Mouse (Mus musculus) forelimb bud, embryonic 11.5 days (tissue): ENCODE data around the gene Hoxa5.

Experiments used
- DNase-seq: peaks from one replicate; pipeline ENCODE4 v3.0.0-alpha.2; 2012; ENCODE audit warnings: low read depth, low spot score

Gene Hoxa5

DNA sequence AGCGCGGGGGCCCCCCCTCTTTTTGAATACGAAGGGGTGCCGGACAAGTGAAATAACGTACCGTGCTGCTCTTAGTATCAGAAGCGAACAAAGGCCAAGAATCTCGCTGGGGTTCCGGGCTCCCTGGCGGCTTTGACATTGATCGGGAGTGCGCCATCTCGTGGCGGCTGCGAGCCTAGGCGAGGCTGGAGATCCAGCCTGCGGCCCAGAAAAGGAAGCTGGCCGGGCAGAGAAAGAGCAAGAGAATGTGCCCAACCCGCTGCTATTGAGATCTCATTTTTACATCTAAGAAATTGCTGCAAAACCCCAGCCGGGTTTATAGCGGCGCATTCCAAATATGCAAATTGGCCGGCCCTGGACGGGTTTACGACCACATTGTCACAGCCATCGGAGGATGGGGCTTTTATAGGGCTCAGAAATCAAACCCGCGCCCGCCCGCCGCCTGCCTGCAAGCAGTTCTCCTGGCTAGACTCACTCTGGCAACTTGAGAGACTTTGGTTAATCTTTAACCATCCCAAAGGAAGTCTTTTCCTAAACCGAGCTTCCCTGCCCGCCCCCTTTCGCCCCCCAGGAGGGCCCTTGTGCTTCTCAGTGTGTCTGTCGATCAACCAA, 36.1 kb upstream of the Hoxa5 start, which contains the start of gene Hoxa10:
TSS of gene Hoxa10 (minus strand) at position 466 of the 612 bp plus-strand sequence.
- peak; percentile 95 for DNase-seq

- no peak for DNase-seq
These were observed 35.4 kb upstream of the Hoxa5 start for GRCm38 (mm10) chr6:52239625-52240388.

DNA sequence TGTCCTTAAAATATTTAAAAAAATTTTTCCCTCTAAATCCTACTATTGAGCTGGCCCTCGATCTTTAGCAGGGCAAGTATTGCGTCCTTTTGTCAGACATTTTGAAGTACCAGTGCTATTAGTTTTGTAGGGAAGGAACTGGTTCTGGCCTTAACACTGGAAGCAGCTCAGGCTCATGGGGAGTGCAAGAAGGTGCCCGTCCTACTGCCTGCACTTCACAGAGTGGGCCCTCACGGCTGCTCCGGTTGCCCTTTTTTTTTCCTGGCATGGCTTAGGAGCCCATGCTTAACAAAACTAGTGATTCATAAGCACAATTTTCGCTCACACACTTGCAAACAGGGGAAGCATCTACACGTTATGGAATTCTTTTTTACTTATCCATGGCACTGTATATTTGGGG, 34.6 kb upstream of the Hoxa5 start:
- no peak for DNase-seq

DNA sequence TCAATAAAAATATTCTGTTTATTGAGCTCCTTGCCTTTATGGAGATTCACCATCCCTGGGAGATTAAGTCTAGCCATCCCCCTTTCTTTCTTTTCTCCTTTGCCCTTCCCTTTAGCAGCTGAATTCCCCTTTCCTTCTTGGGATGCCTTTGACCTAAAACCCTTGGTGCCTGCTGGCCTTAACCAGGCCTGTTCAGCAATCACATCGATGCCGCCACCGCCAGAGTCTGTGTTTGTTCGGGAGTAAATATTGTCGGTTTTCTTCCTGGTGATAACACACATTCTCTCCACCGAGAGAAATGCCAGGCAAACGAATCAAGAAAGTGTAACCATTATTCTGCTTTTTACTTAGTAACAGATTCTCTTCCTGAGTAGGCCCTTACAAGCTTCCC, 33.8 kb upstream of the Hoxa5 start:
- DNase-seq, result no peak

DNA sequence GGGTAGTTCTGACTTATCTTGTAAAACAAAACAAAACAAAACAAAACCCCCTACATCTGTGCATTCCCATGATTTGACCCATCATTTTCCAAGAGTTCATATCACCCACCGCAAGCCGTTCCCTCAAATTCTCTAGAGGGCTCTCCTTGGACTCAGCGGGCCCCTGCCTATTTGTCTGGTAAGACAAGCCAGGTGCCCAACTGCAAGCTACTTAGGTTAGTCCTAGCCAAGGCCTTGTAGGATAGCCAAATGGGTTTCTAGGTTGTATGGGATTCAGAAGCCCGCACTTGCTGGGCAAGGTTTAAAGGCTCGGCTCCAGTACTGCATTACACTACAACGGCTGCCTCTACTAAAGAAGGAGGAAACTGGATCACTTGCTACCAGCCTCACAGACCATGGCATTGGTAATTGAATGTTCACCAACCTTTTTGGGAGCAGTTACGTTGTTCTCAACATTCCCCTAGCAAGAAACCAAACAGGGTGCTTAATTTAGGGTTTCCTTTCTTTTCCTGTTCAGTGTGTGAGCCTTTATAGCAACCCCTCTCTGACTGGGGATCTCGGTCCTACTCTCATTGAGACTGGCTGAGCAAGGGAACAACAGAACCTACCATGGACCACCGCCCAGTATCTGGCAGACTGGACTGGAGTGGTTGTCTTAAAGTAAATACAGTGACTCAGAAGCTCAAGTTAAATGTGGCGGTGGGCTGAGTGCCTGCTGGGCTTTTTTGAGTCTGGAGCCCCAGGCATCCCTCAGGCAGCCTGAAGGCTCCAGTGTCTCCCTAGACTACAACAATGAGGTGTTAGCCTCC, 33.2 kb upstream of the Hoxa5 start:
- DNase-seq, result no peak

DNA sequence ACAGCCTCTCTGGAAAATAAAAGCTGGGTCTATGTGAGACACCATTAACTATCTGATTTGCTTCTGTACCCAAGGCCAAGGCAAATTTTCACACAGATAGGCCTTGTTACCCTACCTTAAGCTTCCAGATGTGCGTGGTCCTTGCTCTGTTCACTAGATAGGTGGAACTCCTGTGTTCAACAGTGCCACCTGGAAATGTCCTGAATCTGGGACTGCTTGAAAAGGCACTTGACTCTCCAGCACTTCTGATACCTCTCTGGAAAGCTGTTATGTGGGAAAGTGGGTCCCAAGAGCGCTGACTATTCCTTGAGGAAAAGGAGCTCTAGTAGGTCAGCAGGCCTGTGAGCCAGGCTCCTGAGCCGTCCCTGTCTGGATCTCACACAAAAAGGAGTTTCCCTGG, 32.4 kb upstream of the Hoxa5 start:
- DNase-seq, result no peak

DNA sequence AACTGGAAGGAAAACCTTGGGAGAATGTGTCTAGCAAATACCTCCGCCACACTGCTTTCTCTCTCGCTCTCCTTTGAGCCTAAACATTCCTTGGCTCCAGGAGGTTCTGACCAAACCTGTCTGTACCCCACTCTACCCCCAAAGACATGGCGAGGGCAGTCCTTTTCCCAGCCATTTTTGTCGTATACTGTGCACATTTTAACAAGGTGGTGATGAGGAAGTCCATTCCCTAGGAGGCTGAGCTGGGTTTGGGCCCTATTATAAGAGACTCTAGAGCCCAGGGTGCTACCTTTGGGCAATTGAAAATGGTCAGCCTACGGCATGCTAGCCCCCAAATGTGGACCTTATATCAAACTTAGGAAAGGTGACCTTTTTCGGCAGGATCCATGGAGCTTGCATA, 31.5 kb upstream of the Hoxa5 start:
- DNase-seq, result no peak

GRCm38 (mm10) chr6:52235267-52235666, 30.9 kb upstream of the Hoxa5 start:
- no peak for DNase-seq

GRCm38 (mm10) chr6:52234428-52235140, 30.2 kb upstream of the Hoxa5 start:
- peak; percentile 86 for DNase-seq

DNA sequence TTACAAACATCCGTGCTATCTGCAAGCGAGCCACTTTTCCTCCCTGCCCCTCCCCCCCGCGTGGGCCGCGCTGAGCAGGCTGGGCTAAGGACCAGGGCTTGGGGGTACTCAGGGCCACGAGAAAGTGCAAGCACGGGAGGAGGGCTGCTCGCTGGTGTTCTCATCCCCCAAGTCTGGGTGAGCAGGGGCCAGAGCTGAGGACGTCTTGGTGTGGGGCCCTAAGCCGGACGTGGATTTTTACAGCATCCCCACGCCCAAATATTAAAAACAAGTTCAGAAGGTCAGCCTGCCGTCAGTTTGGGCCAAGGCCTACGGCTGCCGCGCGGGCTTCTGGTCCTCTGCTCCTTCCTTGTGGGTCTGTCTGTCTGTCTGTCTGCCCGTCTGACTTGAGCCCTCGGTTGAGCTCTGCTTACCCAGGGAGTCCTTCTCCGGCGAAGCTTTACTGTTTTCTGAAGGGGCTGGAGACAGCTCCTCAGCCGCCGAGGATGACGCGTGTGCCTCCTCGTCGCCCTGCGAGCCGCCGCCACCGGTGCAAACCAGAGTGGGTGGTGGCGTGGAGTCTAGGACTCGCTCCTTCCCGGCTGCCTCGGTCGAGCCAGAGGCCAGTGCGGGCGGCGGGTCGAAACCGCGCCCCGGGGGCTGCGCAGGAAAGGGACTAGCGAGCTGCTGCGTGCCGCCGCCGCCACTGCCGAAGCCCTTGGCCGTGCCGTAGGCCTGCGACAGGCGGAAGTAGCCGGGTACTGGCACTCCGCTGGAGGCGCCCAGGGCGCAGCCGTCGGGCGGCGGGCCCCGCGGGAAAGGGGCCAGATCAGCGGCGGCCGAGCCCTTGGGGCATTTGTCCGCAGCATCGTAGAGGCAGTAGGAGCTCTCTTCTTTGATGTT, 29.4 kb upstream of the Hoxa5 start:
- no peak for DNase-seq

DNA sequence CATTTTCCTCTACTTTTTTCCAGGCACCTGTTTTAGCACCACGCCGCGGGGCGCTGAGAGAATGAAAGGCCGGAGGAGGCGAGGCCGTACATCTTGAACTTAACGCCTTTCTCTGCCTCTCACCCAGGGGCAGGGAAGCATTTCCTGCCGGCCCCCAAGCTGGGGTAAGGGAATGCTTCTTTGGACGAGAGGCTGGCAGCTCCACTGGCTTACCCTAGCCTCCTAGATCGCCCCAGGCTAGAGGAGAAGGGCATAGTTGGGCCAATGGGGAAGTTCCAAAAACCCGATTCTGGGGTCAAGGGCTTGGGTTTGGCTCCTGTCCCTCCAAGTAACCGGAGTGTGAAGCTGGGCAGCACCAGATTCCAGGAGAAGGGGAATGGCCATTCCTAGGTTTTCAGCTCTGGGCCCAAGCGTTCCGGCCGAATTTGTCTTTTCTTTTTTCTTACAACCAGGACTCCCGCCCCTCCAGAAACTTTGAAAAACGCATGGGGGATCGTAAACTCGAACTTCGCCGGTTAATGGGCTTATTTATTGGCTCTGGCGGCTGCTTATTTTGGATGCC, 28.7 kb upstream of the Hoxa5 start:
- no peak for DNase-seq

GRCm38 (mm10) chr6:52232568-52232965, 28.2 kb upstream of the Hoxa5 start:
- no peak for DNase-seq

DNA sequence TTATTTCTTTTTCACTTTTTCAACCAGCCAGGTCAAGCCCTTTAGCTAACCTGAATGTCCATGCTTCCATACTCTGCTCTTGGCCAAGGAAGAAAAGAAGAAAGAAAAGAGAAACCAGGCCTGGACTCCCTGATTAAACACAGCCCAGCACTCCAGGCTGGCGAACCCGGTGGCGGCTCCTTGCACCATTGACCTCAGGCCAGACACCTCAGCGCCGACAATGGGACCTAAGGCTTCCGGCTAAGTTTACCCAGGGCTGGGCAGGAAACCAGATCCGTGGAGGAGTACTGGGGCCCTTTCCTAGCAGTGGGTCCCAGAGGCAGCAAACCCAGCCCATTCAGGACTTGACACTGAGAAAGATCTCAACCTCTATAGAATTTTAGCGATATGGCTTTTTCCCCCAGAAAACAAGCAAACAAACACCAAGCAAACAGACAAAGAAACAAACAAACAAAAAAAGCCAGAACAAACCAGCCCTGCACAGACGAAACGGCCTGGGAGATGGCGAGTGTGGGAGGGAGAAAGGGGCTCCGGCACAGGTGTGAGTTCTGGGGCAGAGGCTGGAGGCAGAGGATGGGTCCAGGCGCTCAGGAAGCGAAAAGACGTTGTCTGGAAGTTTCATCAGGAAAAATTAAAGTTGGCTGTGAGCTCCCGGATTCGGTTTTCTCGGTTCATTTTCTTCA, 27.6 kb upstream of the Hoxa5 start:
- no peak for DNase-seq

DNA sequence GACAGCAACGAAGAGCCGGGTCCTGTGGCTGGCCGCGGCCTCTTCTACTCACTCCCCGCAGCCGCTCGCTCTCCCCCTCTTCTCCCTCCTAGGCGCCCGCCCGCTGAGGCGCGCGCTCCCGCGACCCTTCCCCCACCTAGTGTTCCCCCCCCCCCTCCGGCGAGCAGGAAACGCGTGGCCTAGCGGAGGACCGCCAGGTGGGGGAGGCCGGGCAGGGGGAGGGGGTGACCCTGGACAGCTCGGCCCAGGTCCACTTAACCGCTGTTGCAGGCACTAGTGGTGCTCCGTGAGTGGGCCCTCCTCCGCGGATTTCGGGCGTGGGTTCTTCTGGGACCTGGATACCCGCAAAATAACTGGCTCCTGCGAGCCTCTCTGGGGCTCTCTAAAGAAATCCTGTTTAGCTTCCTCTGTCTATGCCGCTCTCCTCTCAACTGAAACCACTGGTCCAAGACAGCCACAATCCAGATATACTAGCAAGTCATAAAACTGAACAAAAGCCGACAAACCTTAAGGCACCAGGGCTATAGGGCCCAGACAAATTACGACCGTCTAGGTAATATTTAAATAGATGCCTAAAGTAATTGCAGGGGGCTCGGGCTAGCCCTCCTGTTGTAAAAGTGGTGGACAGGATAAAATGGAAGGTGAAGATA, 26.3 kb upstream of the Hoxa5 start, which contains the start of gene Hoxa9:
TSS of gene Hoxa9 (minus strand) at position 574 of the 650 bp plus-strand sequence.
- DNase-seq, result peak; percentile 84

DNA sequence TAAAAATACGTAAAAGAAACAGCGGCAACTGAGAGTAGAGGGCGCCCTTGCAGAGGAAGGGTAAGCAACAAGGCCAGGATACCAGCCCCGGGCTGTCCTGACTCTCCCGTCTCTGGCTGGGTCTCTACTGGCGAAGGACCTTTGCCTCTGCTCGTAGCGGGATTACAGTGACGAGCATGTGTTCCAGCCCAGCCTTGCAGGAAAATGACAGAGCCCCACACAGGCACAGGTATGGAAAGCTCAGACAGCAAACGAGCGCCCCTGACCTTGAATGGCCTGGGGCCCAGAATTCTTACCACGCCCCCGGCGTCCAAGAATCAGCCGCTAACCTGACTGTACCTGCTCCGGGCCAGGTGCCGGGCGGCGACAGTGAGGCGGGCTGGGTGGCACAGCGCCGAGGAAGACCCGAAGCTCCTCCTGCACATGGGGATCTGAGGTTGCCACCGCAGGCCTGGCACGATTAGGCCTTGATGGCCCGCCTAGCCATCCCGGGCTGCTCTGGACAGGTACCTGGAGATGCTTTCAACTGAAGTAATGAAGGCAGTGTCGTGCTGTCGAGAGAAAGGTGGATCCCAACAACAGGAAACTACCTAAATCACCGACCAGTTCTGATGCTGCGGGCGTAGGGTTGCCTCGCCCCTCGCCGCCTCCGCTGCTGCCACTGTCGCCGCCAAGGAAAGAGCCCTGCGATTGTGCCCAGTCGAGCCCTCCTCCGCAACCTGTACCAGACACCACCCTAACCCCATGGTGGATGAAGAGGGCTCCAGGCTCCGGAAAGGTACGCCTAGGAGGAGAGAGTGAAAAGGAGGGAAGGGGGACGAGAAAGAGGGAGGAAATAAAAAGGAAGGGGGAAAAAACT, 25.4 kb upstream of the Hoxa5 start:
- no peak for DNase-seq

DNA sequence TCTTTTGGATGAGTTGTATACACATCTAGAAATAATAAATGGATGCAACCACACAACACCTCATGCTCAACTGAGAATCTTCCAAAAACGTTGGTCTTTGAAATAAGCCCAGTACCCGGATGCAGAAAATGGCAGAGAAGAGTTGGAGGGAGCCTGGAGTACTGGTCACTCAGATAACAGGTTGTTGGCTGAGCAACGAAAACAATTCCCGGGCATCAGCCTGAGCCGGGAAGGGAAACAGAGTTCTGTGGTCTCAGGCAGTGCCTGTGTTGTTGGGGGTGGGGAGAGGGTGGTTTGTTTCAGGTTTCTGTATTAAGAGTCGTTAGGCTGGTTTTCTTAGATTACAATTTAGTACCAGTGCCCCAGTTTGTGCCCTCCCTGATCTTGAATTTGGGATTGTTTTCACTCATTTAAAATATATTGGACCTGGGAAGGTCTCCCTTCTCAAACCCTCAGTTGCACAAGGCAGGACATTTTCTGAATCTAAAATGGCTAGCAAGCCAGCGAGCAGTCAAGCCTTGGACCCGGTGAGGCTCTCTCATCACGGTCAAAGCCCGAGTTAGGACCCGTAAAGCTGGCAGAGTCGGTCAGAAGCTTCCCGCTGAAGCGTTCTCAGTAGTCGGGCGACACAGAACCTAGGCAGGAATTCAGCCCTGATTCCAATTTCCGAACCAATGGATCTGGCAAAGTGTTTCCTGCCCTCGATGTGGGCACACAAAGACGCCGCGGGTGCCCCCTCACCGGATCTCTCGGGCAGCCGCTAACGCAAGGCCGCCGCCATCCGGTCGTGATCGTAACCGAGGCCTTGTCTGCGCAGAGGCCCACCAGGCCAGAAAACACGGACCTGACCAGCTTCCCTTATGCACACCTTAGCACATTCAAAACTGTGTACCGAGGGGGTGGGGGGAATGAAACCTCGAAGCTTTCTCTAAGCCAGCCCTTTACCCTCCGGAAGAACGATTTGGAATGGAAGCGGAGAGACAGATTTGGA, 24.4 kb upstream of the Hoxa5 start:
- no peak for DNase-seq
